Comparison of ENCODE assay signal across 28 mouse cellular contexts in the genomic region with DNA sequence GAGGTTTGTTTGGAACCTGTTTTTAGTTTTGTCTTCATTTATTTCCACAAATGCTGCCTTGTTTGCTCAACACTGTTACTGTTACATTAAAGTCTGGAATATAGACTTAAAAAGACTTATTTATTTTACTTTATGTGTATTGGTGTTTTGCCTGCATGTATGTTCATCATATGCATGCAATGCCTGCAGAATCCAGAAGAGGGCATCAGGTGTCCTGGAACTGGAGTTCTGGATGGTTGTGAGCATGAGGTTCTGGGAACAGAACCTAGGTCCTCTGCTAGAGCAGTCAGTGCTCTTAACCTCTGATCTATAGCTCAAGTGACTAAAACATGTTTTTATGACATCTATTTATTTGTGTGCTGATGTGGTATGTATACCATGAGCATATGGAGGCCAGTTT. TPM values are rescaled to one million over a fixed set of nuclear protein-coding genes. Genes with fewer than 3 reads are reported as not detected.
A peak's percentile ranks its signal among the peaks of the same experiment; 100 is the strongest.
DNase-seq lines count a peak whose midpoint lies in the region; ATAC-seq and TF ChIP-seq lines count a peak whose summit lies in the region.
"Had no signal": no experiment of that assay in that cellular context is flagged by ENCODE, and none has a peak within 500 bp of the region (broad histone marks: within the 10 kb centered on the region; RNA-seq: fewer than 3 reads in every experiment).

No protein-coding gene starts in this region.

- H3K4me3 ChIP-seq in hindbrain, postnatal 0 days (ENCODE audit: low read length) = no peak overlapping the region
- no peak overlapping the region for H3K4me3 ChIP-seq in hindbrain, embryonic 16.5 days (ENCODE audit: low read length)
- no peak overlapping the region for H3K4me3 ChIP-seq in lung, postnatal 0 days (ENCODE audit: low read depth, low read length)
- H3K4me3 ChIP-seq: embryonic facial prominence, embryonic 10.5 days; forebrain, embryonic 10.5 days; heart, embryonic 12.5 days; hindbrain, embryonic 12.5 days; midbrain, embryonic 10.5 days; neural tube, embryonic 15.5 days had no signal

- no peaks in the 10 kb centered on the region for H3K27me3 ChIP-seq in hindbrain, postnatal 0 days (ENCODE audit: insufficient read depth, low read length)
- no peaks in the 10 kb centered on the region for H3K27me3 ChIP-seq in hindbrain, embryonic 16.5 days (replicated peaks; ENCODE audit: control insufficient read depth, insufficient read depth, low read length)
- no peaks in the 10 kb centered on the region for H3K27me3 ChIP-seq in lung, postnatal 0 days (replicated peaks; ENCODE audit: insufficient read depth, low read length)
- H3K27me3 ChIP-seq: heart, embryonic 12.5 days; hindbrain, embryonic 12.5 days; neural tube, embryonic 15.5 days had no signal

- no peaks in the 10 kb centered on the region for H3K36me3 ChIP-seq in hindbrain, postnatal 0 days (ENCODE audit: insufficient read depth, low read length)
- H3K36me3 ChIP-seq in hindbrain, embryonic 16.5 days (ENCODE audit: control insufficient read depth, insufficient read depth, low read length) = no peaks in the 10 kb centered on the region
- no peaks in the 10 kb centered on the region for H3K36me3 ChIP-seq in lung, postnatal 0 days (ENCODE audit: insufficient read depth, low read length)
- H3K36me3 ChIP-seq: embryonic facial prominence, embryonic 10.5 days; forebrain, embryonic 10.5 days; heart, embryonic 12.5 days; midbrain, embryonic 10.5 days; neural tube, embryonic 15.5 days had no signal

- no peak for TF ChIP-seq EP300 in lung, postnatal 0 days (IDR thresholded peaks at IDR 0.05)

- TF ChIP-seq CTCF in hindbrain, postnatal 0 days (IDR thresholded peaks at IDR 0.05; ENCODE audit: low read depth) = 0 out of 2 replicates have a peak, but pooled peaks have one; percentile 2
- peak; percentile 18 for TF ChIP-seq CTCF in lung, postnatal 0 days (IDR thresholded peaks at IDR 0.05)

- no peak overlapping the region for H3K9ac ChIP-seq in hindbrain, postnatal 0 days (replicated peaks; ENCODE audit: low read length)
- H3K9ac ChIP-seq in hindbrain, embryonic 16.5 days (ENCODE audit: low read depth, low read length) = no peak overlapping the region
- H3K9ac ChIP-seq in lung, postnatal 0 days (replicated peaks; ENCODE audit: low read depth) = no peak overlapping the region
- H3K9ac ChIP-seq: heart, embryonic 12.5 days; hindbrain, embryonic 12.5 days; lung, embryonic 14.5 days; neural tube, embryonic 15.5 days had no signal

- peak; percentile 45 for DNase-seq in CD4-positive, CD25-positive, alpha-beta regulatory T cell, adult 2 months (ENCODE audit: low read depth, low spot score)
- DNase-seq in hindbrain, postnatal 0 days (ENCODE audit: low spot score) = no peak
- DNase-seq in lung, postnatal 0 days (ENCODE audit: low spot score) = no peak
- DNase-seq in lung, postnatal 4 days = no peak
- DNase-seq in induced T-regulatory cell, adult 2 months (ENCODE audit: low read depth) = peak; percentile 35
- no peak for DNase-seq in kidney, postnatal 14 days
- DNase-seq: adrenal gland, postnatal 14 days; cerebellum, adult 9-10 months; heart, postnatal 14 days; kidney, postnatal 4 days; lung, embryonic 14.5 days; right cerebral cortex, adult 18-20 months; right cerebral cortex, postnatal 4 days; thymus, postnatal 36 days had no signal

- no peak for ATAC-seq in CD4-positive, CD25-positive, alpha-beta regulatory T cell, adult 4 months
- ATAC-seq in hindbrain, postnatal 0 days = no peak
- ATAC-seq in hindbrain, embryonic 16.5 days = no peak
- no peak for ATAC-seq in lung, postnatal 0 days

- H3K9me3 ChIP-seq in hindbrain, postnatal 0 days (ENCODE audit: low read length) = no peaks in the 10 kb centered on the region
- H3K9me3 ChIP-seq in hindbrain, embryonic 16.5 days (ENCODE audit: control insufficient read depth, low read length) = no peaks in the 10 kb centered on the region
- no peaks in the 10 kb centered on the region for H3K9me3 ChIP-seq in lung, postnatal 0 days (ENCODE audit: low read length)
- H3K9me3 ChIP-seq: embryonic facial prominence, embryonic 10.5 days; forebrain, embryonic 10.5 days; G1E; heart, embryonic 12.5 days; midbrain, embryonic 10.5 days; neural tube, embryonic 15.5 days had no signal

- H3K27ac ChIP-seq in hindbrain, postnatal 0 days = no peak overlapping the region
- H3K27ac ChIP-seq in hindbrain, embryonic 16.5 days (ENCODE audit: low read depth, low read length) = no peak overlapping the region
- no peak overlapping the region for H3K27ac ChIP-seq in lung, postnatal 0 days (ENCODE audit: low read length)
- H3K27ac ChIP-seq: embryonic facial prominence, embryonic 10.5 days; forebrain, embryonic 10.5 days; hindbrain, embryonic 12.5 days; midbrain, embryonic 10.5 days; neural tube, embryonic 15.5 days had no signal

- H3K4me2 ChIP-seq in hindbrain, postnatal 0 days (ENCODE audit: low read depth, low read length) = no peak overlapping the region
- H3K4me2 ChIP-seq in hindbrain, embryonic 16.5 days (ENCODE audit: low read length) = no peak overlapping the region
- H3K4me2 ChIP-seq in lung, postnatal 0 days (replicated peaks; ENCODE audit: low read depth, low read length) = no peak overlapping the region
- H3K4me2 ChIP-seq: heart, embryonic 12.5 days; hindbrain, embryonic 12.5 days; liver, embryonic 11.5 days; lung, embryonic 14.5 days; neural tube, embryonic 15.5 days had no signal

- H3K4me1 ChIP-seq in hindbrain, postnatal 0 days (ENCODE audit: insufficient read depth, low read length) = no peaks in the 10 kb centered on the region
- no peaks in the 10 kb centered on the region for H3K4me1 ChIP-seq in hindbrain, embryonic 16.5 days (ENCODE audit: control insufficient read depth, insufficient read depth, low read depth, low read length)
- no peaks in the 10 kb centered on the region for H3K4me1 ChIP-seq in lung, postnatal 0 days (ENCODE audit: insufficient read depth, low read depth, low read length)
- H3K4me1 ChIP-seq: embryonic facial prominence, embryonic 10.5 days; forebrain, embryonic 10.5 days; heart, embryonic 12.5 days; hindbrain, embryonic 12.5 days; neural tube, embryonic 15.5 days had no signal

RNA-seq across cellular contexts. Expression of gene Aven, which starts 25.8 kb away (rescaled TPM):
- 10 to 100 TPM; 20.9 to 23.4 TPM for polyA plus RNA-seq in CD4-positive, CD25-positive, alpha-beta regulatory T cell, adult 4 months (2017; shearing (Covaris generic))
- total RNA-seq in hindbrain, postnatal 0 days (2014; rRNA removed) = 6.8 and 10.9 TPM in 2 replicates
- 3.0 and 3.3 TPM in 2 replicates for polyA plus RNA-seq in hindbrain, postnatal 0 days (2015; fragmentation: Nextera tagmentation; extraction: Ambion mirVana)
- polyA plus RNA-seq in hindbrain, embryonic 16.5 days (2015; fragmentation: Nextera tagmentation; extraction: Ambion mirVana) = 2.2 and 4.2 TPM in 2 replicates
- polyA plus RNA-seq in lung, postnatal 0 days (2015; fragmentation: Nextera tagmentation; extraction: Ambion mirVana) = 2.4 and 3.0 TPM in 2 replicates

RNA-seq across cellular contexts. Expression of gene Chrm5, which starts 38.0 kb away (rescaled TPM):
- not detected for polyA plus RNA-seq in CD4-positive, CD25-positive, alpha-beta regulatory T cell, adult 4 months (2017; shearing (Covaris generic))
- total RNA-seq in hindbrain, postnatal 0 days (2014; rRNA removed) = 2.8 and 3.5 TPM in 2 replicates
- 1.3 and 1.5 TPM in 2 replicates for polyA plus RNA-seq in hindbrain, postnatal 0 days (2015; fragmentation: Nextera tagmentation; extraction: Ambion mirVana)
- polyA plus RNA-seq in hindbrain, embryonic 16.5 days (2015; fragmentation: Nextera tagmentation; extraction: Ambion mirVana) = 0.89 and 1.2 TPM in 2 replicates
- polyA plus RNA-seq in lung, postnatal 0 days (2015; fragmentation: Nextera tagmentation; extraction: Ambion mirVana) = not detected in 2 replicates
- total RNA-seq: adrenal gland, postnatal 14 days; common myeloid progenitor, adult 5-6 weeks; G1E; gastrocnemius, postnatal 4 days; heart, postnatal 14 days had no signal
- polyA plus RNA-seq: embryonic facial prominence, embryonic 10.5 days; G1E; heart, embryonic 12.5 days; intestine, embryonic 14.5 days; liver, embryonic 11.5 days; lung, embryonic 14.5 days; midbrain, embryonic 10.5 days; stomach, embryonic 14.5 days had no signal

Comparison
In these comparisons a context has a peak if more than half of its experiments do, and no peak if none do; other contexts are left out.
1. DNase-seq: peak in CD4-positive, CD25-positive, alpha-beta regulatory T cell, adult 2 months (single experiment) and induced T-regulatory cell, adult 2 months (single experiment); none in hindbrain, postnatal 0 days (single experiment), lung, postnatal 0 days (single experiment), lung, postnatal 4 days (0 of 2) and kidney, postnatal 14 days (single experiment).